Mouse (Mus musculus): ENCODE measurements around the gene Gtpbp1.

DNA sequence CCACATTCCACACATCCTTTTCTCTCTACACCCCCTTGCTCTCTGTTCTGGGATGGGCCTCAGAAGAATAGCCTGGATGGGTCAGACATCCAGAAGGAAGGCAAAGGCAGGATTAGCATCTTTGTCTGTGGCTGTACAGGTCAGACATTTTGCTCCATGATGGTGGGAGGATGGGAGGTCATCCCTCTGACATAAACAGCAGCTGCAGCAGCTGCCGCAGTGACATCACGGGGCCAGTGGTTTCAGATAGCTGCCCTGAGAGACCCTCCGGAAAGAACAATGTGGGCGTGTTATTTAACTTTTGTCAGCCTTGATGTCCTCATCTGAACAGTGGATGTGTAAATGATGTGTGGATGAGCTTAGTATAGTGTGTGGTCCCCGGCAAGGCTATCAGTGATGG is 55.2 kb downstream of the Gtpbp1 start:
- TF ChIP-seq GATA1 (IDR thresholded peaks at IDR 0.05; ENCODE audit: borderline replicate concordance, low read length) (no peak), FLI1 (IDR thresholded peaks at IDR 0.05; ENCODE audit: low read length) (no peak)
